Mouse (Mus musculus): ENCODE data around the gene Nelfcd.

Gene Nelfcd

GRCm38 (mm10) chr2:174438181-174438580, 22.6 kb downstream of the Nelfcd start:
- DNase-seq = no peak

- DNase-seq = peak; percentile 75
These were observed 23.3 kb downstream of the Nelfcd start, which contains the start of gene Ctsz for GRCm38 (mm10) chr2:174438737-174439449. Gene Ctsz, minus strand, starts transcription at chr2:174439039.

- DNase-seq = no peak
These were observed 23.8 kb downstream of the Nelfcd start for GRCm38 (mm10) chr2:174439450-174439838.

- no peak for DNase-seq
These were observed 24.4 kb downstream of the Nelfcd start for GRCm38 (mm10) chr2:174439961-174440360.

GRCm38 (mm10) chr2:174441898-174442297, 26.3 kb downstream of the Nelfcd start:
- no peak for DNase-seq

GRCm38 (mm10) chr2:174442460-174442859, 26.9 kb downstream of the Nelfcd start:
- DNase-seq = peak; percentile 38

- no peak for DNase-seq
These were observed 27.4 kb downstream of the Nelfcd start for GRCm38 (mm10) chr2:174443046-174443445.

GRCm38 (mm10) chr2:174444359-174444758, 28.8 kb downstream of the Nelfcd start:
- no peak for DNase-seq

- no peak for DNase-seq
These were observed 29.4 kb downstream of the Nelfcd start for GRCm38 (mm10) chr2:174445018-174445417.

- no peak for DNase-seq
These were observed 30.9 kb downstream of the Nelfcd start for GRCm38 (mm10) chr2:174446492-174446891.

GRCm38 (mm10) chr2:174446905-174447304, 31.3 kb downstream of the Nelfcd start:
- no peak for DNase-seq

GRCm38 (mm10) chr2:174448405-174448804, 32.8 kb downstream of the Nelfcd start:
- no peak for DNase-seq

- DNase-seq = no peak
These were observed 34.7 kb downstream of the Nelfcd start, which contains the start of gene Tubb1 for GRCm38 (mm10) chr2:174450353-174450752. Gene Tubb1, plus strand, starts transcription at chr2:174450695.

GRCm38 (mm10) chr2:174453681-174454080, 38.1 kb downstream of the Nelfcd start:
- DNase-seq = no peak

GRCm38 (mm10) chr2:174459365-174459764, 43.8 kb downstream of the Nelfcd start:
- DNase-seq = no peak

GRCm38 (mm10) chr2:174463370-174463769, 47.8 kb downstream of the Nelfcd start:
- no peak for DNase-seq

GRCm38 (mm10) chr2:174463789-174464523, 48.4 kb downstream of the Nelfcd start, which contains the start of gene Atp5e:
Gene Atp5e, minus strand, starts transcription at chr2:174464105.
- DNase-seq = peak; percentile 94

GRCm38 (mm10) chr2:174470333-174470732, 54.7 kb downstream of the Nelfcd start:
- DNase-seq = no peak

GRCm38 (mm10) chr2:174470786-174471405, 55.3 kb downstream of the Nelfcd start:
- DNase-seq = no peak

GRCm38 (mm10) chr2:174472407-174472806, 56.8 kb downstream of the Nelfcd start:
- DNase-seq = no peak

- peak; percentile 100 for DNase-seq
These were observed 57.4 kb downstream of the Nelfcd start, which contains the start of gene Prelid3b for GRCm38 (mm10) chr2:174472818-174473549. Gene Prelid3b, minus strand, starts transcription at chr2:174473081.

GRCm38 (mm10) chr2:174473550-174473927, 57.9 kb downstream of the Nelfcd start:
- DNase-seq = no peak
